Mouse (Mus musculus): ENCODE results near the gene Traf5. TPM values are rescaled to one million over a fixed set of nuclear protein-coding genes. Genes with fewer than 3 reads are reported as not detected.

The Traf5 gene
- polyA plus RNA-seq, 1 experiment, result 10.1 TPM

DNA sequence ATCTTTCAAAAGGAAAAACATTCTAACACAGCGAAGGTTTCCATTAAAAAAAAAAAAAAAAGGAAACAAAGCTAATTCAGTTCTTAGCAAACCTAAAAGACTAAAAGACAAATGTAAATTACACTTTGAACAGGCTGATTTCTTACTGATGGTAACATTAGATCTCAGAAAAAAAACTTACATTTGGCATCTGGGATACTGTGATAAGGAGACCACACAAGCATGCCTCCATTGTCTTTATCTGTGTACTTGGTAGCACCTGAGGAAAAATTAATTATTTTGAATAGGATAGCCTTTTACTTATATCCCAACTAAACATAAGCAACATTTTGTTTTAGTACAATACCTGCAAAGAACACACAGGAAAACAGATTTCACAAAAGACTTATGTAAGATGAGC, 37.8 kb upstream of the Traf5 start:
- no peaks in the 10 kb centered on the region for H3K4me1 ChIP-seq (replicated peaks; ENCODE audit: control insufficient read depth, insufficient read depth, low read length)
- no peak overlapping the region for H3K4me3 ChIP-seq (ENCODE audit: control insufficient read depth, insufficient read depth, low read length)
- H3K36me3 ChIP-seq (ENCODE audit: control insufficient read depth, insufficient read depth, low read length), result peaks cover 5% of the 10 kb centered on the region; the same call in 1 of the 2 replicates
- H3K27me3 ChIP-seq (ENCODE audit: control insufficient read depth, insufficient read depth, low read length), result no peaks in the 10 kb centered on the region
- DNase-seq, result no peak
- 88% methylated on average over 1 of the region's 1 CpGs for WGBS
- no peak for TF ChIP-seq POLR2A (IDR thresholded peaks at IDR 0.05; ENCODE audit: control insufficient read depth, extremely low read depth, insufficient read depth, low read length, poor library complexity)
- no peak for TF ChIP-seq CTCF (IDR thresholded peaks at IDR 0.05; ENCODE audit: borderline replicate concordance, control insufficient read depth, extremely low read depth, insufficient read depth, low read length, poor library complexity)
- H3K27ac ChIP-seq (ENCODE audit: control insufficient read depth, insufficient read depth, low read length), result no peak overlapping the region

DNA sequence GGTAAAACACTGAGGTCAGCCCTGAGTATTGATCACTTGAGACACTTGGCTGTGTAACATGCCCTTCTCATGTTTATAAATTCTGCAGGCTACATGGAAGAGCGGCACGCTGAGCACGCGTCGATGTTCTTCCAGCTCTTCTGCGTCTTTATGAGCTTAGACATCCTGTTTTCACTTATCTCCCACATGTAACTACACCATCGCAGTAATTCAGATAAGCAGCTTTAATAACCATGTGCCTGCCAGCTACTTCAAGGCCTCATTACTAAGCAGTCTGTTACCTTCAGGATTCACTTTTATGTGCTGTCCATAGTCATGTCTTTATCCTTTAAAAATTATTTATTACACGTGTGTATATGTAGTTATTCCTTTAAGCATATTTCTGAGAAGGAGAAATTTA, 36.0 kb upstream of the Traf5 start:
- Histone ChIP-seq H3K4me3 (ENCODE audit: control insufficient read depth, insufficient read depth, low read length) (no peak overlapping the region), H3K36me3 (ENCODE audit: control insufficient read depth, insufficient read depth, low read length) (peaks cover 5% of the 10 kb centered on the region), H3K4me1 (replicated peaks; ENCODE audit: control insufficient read depth, insufficient read depth, low read length) (no peaks in the 10 kb centered on the region), H3K27ac (ENCODE audit: control insufficient read depth, insufficient read depth, low read length) (no peak overlapping the region), H3K27me3 (ENCODE audit: control insufficient read depth, insufficient read depth, low read length) (no peaks in the 10 kb centered on the region)
- no peak for DNase-seq
- TF ChIP-seq POLR2A (IDR thresholded peaks at IDR 0.05; ENCODE audit: control insufficient read depth, extremely low read depth, insufficient read depth, low read length, poor library complexity) (no peak), CTCF (IDR thresholded peaks at IDR 0.05; ENCODE audit: borderline replicate concordance, control insufficient read depth, extremely low read depth, insufficient read depth, low read length, poor library complexity) (no peak)
- 96% methylated on average over 8 of the region's 8 CpGs for WGBS

DNA sequence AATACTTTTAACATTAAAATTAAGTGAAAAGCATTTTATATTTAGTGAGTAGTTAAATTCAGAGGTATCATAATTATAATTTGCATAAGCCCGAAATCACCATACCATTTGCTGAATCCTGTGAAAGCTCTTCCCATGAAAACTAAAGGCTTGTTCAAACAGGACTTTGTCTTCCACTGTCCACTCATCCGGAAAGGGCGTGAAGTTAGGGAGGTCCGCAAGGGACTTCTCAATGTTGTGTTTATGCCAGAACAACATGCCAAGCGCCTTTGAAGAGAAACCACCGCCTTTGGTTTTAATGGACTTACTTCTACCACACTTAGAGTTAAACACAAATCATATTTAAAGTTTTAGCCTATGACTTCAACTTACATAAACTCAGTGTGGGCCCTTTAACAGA, 33.4 kb upstream of the Traf5 start:
- TF ChIP-seq POLR2A (IDR thresholded peaks at IDR 0.05; ENCODE audit: control insufficient read depth, extremely low read depth, insufficient read depth, low read length, poor library complexity), result no peak
- no peak for TF ChIP-seq CTCF (IDR thresholded peaks at IDR 0.05; ENCODE audit: borderline replicate concordance, control insufficient read depth, extremely low read depth, insufficient read depth, low read length, poor library complexity)
- Histone ChIP-seq H3K27ac (ENCODE audit: control insufficient read depth, insufficient read depth, low read length) (no peak overlapping the region), H3K36me3 (ENCODE audit: control insufficient read depth, insufficient read depth, low read length) (peaks cover 5% of the 10 kb centered on the region), H3K4me1 (replicated peaks; ENCODE audit: control insufficient read depth, insufficient read depth, low read length) (no peaks in the 10 kb centered on the region), H3K27me3 (ENCODE audit: control insufficient read depth, insufficient read depth, low read length) (no peaks in the 10 kb centered on the region), H3K4me3 (ENCODE audit: control insufficient read depth, insufficient read depth, low read length) (no peak overlapping the region)
- 97% methylated on average over 6 of the region's 6 CpGs for WGBS
- DNase-seq, result no peak

- Histone ChIP-seq H3K27me3 (ENCODE audit: control insufficient read depth, insufficient read depth, low read length) (no peaks in the 10 kb centered on the region), H3K4me1 (replicated peaks; ENCODE audit: control insufficient read depth, insufficient read depth, low read length) (no peaks in the 10 kb centered on the region), H3K36me3 (ENCODE audit: control insufficient read depth, insufficient read depth, low read length) (peaks cover 11% of the 10 kb centered on the region), H3K27ac (ENCODE audit: control insufficient read depth, insufficient read depth, low read length) (no peak overlapping the region), H3K4me3 (ENCODE audit: control insufficient read depth, insufficient read depth, low read length) (no peak overlapping the region)
- TF ChIP-seq CTCF (IDR thresholded peaks at IDR 0.05; ENCODE audit: borderline replicate concordance, control insufficient read depth, extremely low read depth, insufficient read depth, low read length, poor library complexity) (no peak), POLR2A (IDR thresholded peaks at IDR 0.05; ENCODE audit: control insufficient read depth, extremely low read depth, insufficient read depth, low read length, poor library complexity) (no peak)
- WGBS, result 99% methylated on average over 6 of the region's 6 CpGs
- no peak for DNase-seq
Observed at GRCm38 (mm10) chr1:192116262-192116661, 23.9 kb upstream of the Traf5 start.

GRCm38 (mm10) chr1:192115378-192115777, 23.0 kb upstream of the Traf5 start:
- Histone ChIP-seq H3K36me3 (ENCODE audit: control insufficient read depth, insufficient read depth, low read length) (peaks cover 11% of the 10 kb centered on the region), H3K4me3 (ENCODE audit: control insufficient read depth, insufficient read depth, low read length) (no peak overlapping the region), H3K27me3 (ENCODE audit: control insufficient read depth, insufficient read depth, low read length) (no peaks in the 10 kb centered on the region), H3K27ac (ENCODE audit: control insufficient read depth, insufficient read depth, low read length) (no peak overlapping the region), H3K4me1 (replicated peaks; ENCODE audit: control insufficient read depth, insufficient read depth, low read length) (no peaks in the 10 kb centered on the region)
- TF ChIP-seq CTCF (IDR thresholded peaks at IDR 0.05; ENCODE audit: borderline replicate concordance, control insufficient read depth, extremely low read depth, insufficient read depth, low read length, poor library complexity), result no peak
- no peak for TF ChIP-seq POLR2A (IDR thresholded peaks at IDR 0.05; ENCODE audit: control insufficient read depth, extremely low read depth, insufficient read depth, low read length, poor library complexity)
- no peak for DNase-seq
- 43% methylated on average over 1 of the region's 1 CpGs for WGBS

DNA sequence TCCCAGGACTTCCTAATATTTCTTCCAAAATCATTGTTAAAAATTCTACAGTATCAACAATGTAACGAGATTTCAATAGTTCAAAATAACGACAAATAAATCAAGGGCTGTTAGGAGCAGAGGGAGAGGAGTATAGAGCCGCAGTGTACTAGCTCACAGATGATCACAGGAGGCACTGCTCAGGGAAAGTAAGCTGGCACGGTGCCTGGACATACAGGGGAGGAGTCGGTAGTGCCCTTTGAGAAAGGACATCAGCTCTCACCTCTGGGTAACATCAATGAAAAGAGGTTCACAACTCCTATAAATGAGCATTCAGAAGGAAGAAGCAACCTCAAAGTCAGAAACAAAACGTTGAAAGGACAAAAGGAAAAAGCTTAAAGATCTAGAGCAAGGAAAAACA, 16.8 kb upstream of the Traf5 start:
- WGBS, result 90% methylated on average over 6 of the region's 6 CpGs
- no peaks in the 10 kb centered on the region for H3K4me1 ChIP-seq (replicated peaks; ENCODE audit: control insufficient read depth, insufficient read depth, low read length)
- no peaks in the 10 kb centered on the region for H3K36me3 ChIP-seq (ENCODE audit: control insufficient read depth, insufficient read depth, low read length)
- no peak for TF ChIP-seq CTCF (IDR thresholded peaks at IDR 0.05; ENCODE audit: borderline replicate concordance, control insufficient read depth, extremely low read depth, insufficient read depth, low read length, poor library complexity)
- TF ChIP-seq POLR2A (IDR thresholded peaks at IDR 0.05; ENCODE audit: control insufficient read depth, extremely low read depth, insufficient read depth, low read length, poor library complexity), result no peak
- no peak for DNase-seq
- no peak overlapping the region for H3K4me3 ChIP-seq (ENCODE audit: control insufficient read depth, insufficient read depth, low read length)
- no peak overlapping the region for H3K27ac ChIP-seq (ENCODE audit: control insufficient read depth, insufficient read depth, low read length)
- no peaks in the 10 kb centered on the region for H3K27me3 ChIP-seq (ENCODE audit: control insufficient read depth, insufficient read depth, low read length)

DNA sequence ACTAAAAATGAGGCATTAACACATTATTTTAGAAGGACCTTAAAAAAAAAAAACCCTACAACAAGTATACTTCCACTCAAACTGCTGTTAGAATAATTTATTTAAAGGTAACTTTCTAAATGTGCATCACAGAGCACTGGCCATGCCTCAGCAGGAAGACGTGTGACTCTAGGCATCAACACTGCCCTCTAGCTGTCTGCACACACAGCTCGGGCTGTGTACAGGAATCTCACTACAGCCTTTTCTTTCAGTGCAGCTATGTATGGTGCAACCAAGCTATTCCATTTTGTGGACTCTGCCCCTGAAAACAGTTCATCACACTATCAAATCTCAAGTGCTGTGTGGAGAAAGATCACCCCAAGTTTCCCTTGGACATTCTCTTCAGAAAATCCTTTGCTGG, 15.0 kb upstream of the Traf5 start:
- no peak overlapping the region for H3K4me3 ChIP-seq (ENCODE audit: control insufficient read depth, insufficient read depth, low read length)
- H3K27ac ChIP-seq (ENCODE audit: control insufficient read depth, insufficient read depth, low read length), result no peak overlapping the region
- H3K36me3 ChIP-seq (ENCODE audit: control insufficient read depth, insufficient read depth, low read length), result no peaks in the 10 kb centered on the region
- 13% methylated on average over 2 of the region's 2 CpGs for WGBS
- peak; percentile 53 for DNase-seq
- TF ChIP-seq CTCF (IDR thresholded peaks at IDR 0.05; ENCODE audit: borderline replicate concordance, control insufficient read depth, extremely low read depth, insufficient read depth, low read length, poor library complexity) (peak; percentile 37; the same call in 1 of the 2 replicates), POLR2A (IDR thresholded peaks at IDR 0.05; ENCODE audit: control insufficient read depth, extremely low read depth, insufficient read depth, low read length, poor library complexity) (no peak)
- H3K4me1 ChIP-seq (replicated peaks; ENCODE audit: control insufficient read depth, insufficient read depth, low read length), result no peaks in the 10 kb centered on the region
- no peaks in the 10 kb centered on the region for H3K27me3 ChIP-seq (ENCODE audit: control insufficient read depth, insufficient read depth, low read length)
